Mouse (Mus musculus) limb, embryonic 11.5 days (tissue): Measurements from ENCODE around the gene Afap1. TPM values are rescaled to one million over a fixed set of nuclear protein-coding genes. Genes with fewer than 3 reads are reported as not detected.
A peak's percentile ranks its signal among the peaks of the same experiment; 100 is the strongest.

Source experiments
- ATAC-seq: fragments of 200-750 bp; cut with Nextera tagmentation; 2 replicates; pipeline ENCODE4 v1.8.0; 2017; ENCODE audit warnings: low read depth; ENCODE audit not compliant: insufficient number of reproducible peaks, low FRiP score, low TSS enrichment
- DNase-seq: peaks from one replicate; pipeline ENCODE4 v3.0.0-alpha.2; 2015; ENCODE audit warnings: low spot score
- H3K27ac ChIP-seq: fragments of 300-500 bp; sonication (generic); replicated peaks from 2 replicates; pipeline ENCODE4 v1.5.1; 2014; ENCODE audit warnings: low read depth, mild to moderate bottlenecking, low read length
- H3K27me3 ChIP-seq: fragments of 300-500 bp; sonication (generic); 2 replicates; pipeline ENCODE4 v1.6.1; 2014; ENCODE audit warnings: mild to moderate bottlenecking, low read length, mixed read lengths; ENCODE audit not compliant: control insufficient read depth, insufficient read depth
- H3K36me3 ChIP-seq: fragments of 300-500 bp; sonication (generic); 2 replicates; pipeline ENCODE4 v1.6.1; 2014; ENCODE audit warnings: mild to moderate bottlenecking, low read length, moderate library complexity, mixed read lengths; ENCODE audit not compliant: control insufficient read depth, insufficient read depth
- H3K4me1 ChIP-seq: fragments of 300-500 bp; sonication (generic); 2 replicates; pipeline ENCODE4 v1.6.1; 2014; ENCODE audit warnings: low read length, mixed read lengths; ENCODE audit not compliant: control insufficient read depth, insufficient read depth
- H3K4me2 ChIP-seq: fragments of 300-500 bp; sonication (generic); 2 replicates; pipeline ENCODE4 v1.6.1; 2014; ENCODE audit warnings: low read depth, mild to moderate bottlenecking, moderate library complexity; ENCODE audit not compliant: severe bottlenecking
- H3K4me3 ChIP-seq: fragments of 300-500 bp; sonication (generic); 2 replicates; pipeline ENCODE4 v1.5.1; 2014; ENCODE audit warnings: low read depth, low read length
- H3K9ac ChIP-seq: fragments of 300-500 bp; sonication (generic); 2 replicates; pipeline ENCODE4 v1.6.1; 2014; ENCODE audit warnings: mild to moderate bottlenecking, low read length
- H3K9me3 ChIP-seq: fragments of 300-500 bp; sonication (generic); 2 replicates; pipeline ENCODE4 v1.6.1; 2016; ENCODE audit warnings: low read length; ENCODE audit not compliant: control insufficient read depth
- WGBS: fragments of 180-500 bp; shearing (Covaris S2); extraction: QIAGEN DNeasy Blood & Tissue Kit; methylation state at CpG from one replicate; pipeline ENCODE4 v1.1.7; 2014; 5-methylcytosine and 5-hydroxymethylcytosine counted together
- polyA plus RNA-seq: library from polyadenylated mRNA; unstranded; fragments of >200 nt; fragmentation: Nextera tagmentation; extraction: Ambion mirVana; gene quantifications from 2 replicates; pipeline ENCODE4 v1.2.1, GENCODE M21; 2014

Afap1 gene
- polyA plus RNA-seq, 1 experiment from 2014 or later: 13.7 TPM

DNA sequence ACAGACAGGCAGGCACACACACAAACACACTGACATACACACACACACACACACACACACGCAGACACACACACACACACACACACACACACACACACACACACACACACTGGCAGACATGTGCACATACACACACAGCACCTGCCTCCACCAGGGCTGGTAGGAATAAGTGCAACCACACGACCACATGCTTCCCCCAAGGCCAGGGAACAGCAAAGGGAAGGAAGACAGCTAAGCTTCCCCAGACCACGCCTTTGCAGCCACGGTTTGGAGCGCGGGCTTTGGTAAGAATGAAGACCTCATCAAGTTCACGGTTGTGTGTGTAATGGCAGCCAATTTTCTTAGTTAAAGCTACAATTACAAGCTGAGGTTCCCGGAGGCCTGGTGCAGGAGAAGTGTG is 67.0 kb downstream of the Afap1 start:
- Histone ChIP-seq H3K27me3 (no peaks in the 10 kb centered on the region), H3K9me3 (no peaks in the 10 kb centered on the region), H3K4me1 (no peaks in the 10 kb centered on the region), H3K36me3 (no peaks in the 10 kb centered on the region; the same call in 1 of the 2 replicates), H3K9ac (no peak overlapping the region), H3K4me2 (no peak overlapping the region), H3K4me3 (no peak overlapping the region), H3K27ac (no peak overlapping the region)
- no peak for DNase-seq
- no peak for ATAC-seq
- 83% methylated on average over 8 of the region's 8 CpGs for WGBS

GRCm38 (mm10) chr5:35961271-35961670 is 68.2 kb downstream of the Afap1 start:
- ATAC-seq (no peak), DNase-seq (no peak)
- Histone ChIP-seq H3K27ac (no peak overlapping the region), H3K4me2 (no peak overlapping the region), H3K9me3 (no peaks in the 10 kb centered on the region), H3K4me1 (no peaks in the 10 kb centered on the region), H3K4me3 (no peak overlapping the region), H3K36me3 (no peaks in the 10 kb centered on the region; the same call in 1 of the 2 replicates), H3K9ac (no peak overlapping the region), H3K27me3 (no peaks in the 10 kb centered on the region)
- WGBS: 88% methylated on average over 8 of the region's 8 CpGs

- no peak overlapping the region for H3K27ac ChIP-seq
- no peaks in the 10 kb centered on the region for H3K9me3 ChIP-seq
- no peak for DNase-seq
- no peaks in the 10 kb centered on the region; the same call in 1 of the 2 replicates for H3K36me3 ChIP-seq
- H3K9ac ChIP-seq: no peak overlapping the region
- no peak for ATAC-seq
- no peak overlapping the region for H3K4me2 ChIP-seq
- no peaks in the 10 kb centered on the region for H3K27me3 ChIP-seq
- WGBS: 92% methylated on average over 9 of the region's 9 CpGs
- no peaks in the 10 kb centered on the region for H3K4me1 ChIP-seq
- H3K4me3 ChIP-seq: no peak overlapping the region
These were observed 70.5 kb downstream of the Afap1 start for GRCm38 (mm10) chr5:35963635-35964034.

- H3K4me2 ChIP-seq: no peak overlapping the region
- ATAC-seq (no peak), DNase-seq (no peak)
- H3K4me3 ChIP-seq: no peak overlapping the region
- H3K27me3 ChIP-seq: no peaks in the 10 kb centered on the region
- no peaks in the 10 kb centered on the region for H3K4me1 ChIP-seq
- H3K36me3 ChIP-seq: no peaks in the 10 kb centered on the region; the same call in 1 of the 2 replicates
- 45% methylated on average over 5 of the region's 5 CpGs for WGBS
- no peaks in the 10 kb centered on the region for H3K9me3 ChIP-seq
- no peak overlapping the region for H3K9ac ChIP-seq
- no peak overlapping the region for H3K27ac ChIP-seq
These were observed 71.9 kb downstream of the Afap1 start for GRCm38 (mm10) chr5:35965036-35965435.

DNA sequence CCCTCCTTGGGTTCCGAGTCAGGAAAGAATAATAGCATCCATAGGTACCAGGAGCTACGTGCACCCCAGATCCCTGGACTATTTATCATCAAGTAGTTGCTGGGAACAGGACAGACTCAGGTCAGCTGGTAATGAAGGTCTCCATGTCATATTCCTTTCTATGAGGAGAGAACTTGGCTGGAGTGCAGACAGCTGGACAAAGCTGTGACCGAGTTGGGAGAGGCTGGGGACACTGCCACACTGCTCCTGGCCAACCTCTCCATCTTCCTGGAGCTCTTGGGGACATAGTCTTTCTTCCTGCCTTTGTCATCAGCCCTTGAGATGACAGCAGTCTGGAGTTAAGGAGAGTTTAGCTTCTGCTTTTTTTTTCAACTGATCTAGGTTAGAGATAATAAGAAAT is 76.7 kb downstream of the Afap1 start:
- WGBS: 89% methylated on average over 3 of the region's 3 CpGs
- ATAC-seq: no peak
- no peak overlapping the region for H3K9ac ChIP-seq
- no peaks in the 10 kb centered on the region for H3K27me3 ChIP-seq
- no peak overlapping the region for H3K4me3 ChIP-seq
- no peaks in the 10 kb centered on the region; the same call in 1 of the 2 replicates for H3K36me3 ChIP-seq
- H3K4me1 ChIP-seq: no peaks in the 10 kb centered on the region
- no peak overlapping the region for H3K4me2 ChIP-seq
- no peak for DNase-seq
- H3K9me3 ChIP-seq: no peaks in the 10 kb centered on the region
- no peak overlapping the region for H3K27ac ChIP-seq

DNA sequence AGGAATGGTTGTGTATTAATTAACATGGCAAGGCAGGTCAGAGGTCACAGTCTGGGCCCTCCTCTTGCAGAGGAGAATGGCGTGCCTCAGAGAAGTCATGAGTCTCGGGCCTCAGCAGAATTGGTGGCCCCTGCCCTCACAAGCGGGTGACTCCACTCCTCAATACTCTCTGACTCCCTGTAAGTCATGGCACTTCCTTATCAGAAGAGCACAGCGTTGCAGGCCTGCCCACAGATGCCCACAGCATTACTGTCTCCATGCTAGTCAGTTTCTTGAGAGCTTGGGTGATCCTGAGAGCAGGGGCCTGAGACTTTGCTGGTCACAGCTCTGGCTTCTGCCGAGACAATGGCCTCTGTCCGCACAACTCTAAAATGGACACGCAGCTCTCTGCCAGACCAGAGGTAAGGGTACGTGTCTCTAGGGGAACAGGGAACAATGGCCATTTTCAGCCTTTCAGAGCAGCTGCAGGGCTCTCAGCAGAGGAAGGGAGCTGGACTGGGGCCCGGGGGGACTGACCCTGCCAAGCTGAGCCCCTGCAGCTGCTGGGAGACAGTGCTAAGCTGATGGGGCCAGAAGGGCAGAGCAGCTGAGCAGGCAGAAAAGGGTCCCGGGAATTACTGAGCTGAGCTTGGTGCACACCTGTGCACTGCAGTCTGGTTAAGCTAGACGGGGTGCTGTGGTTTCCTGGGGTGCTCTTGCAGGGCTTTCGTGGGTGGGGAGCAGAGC is 77.4 kb downstream of the Afap1 start:
- DNase-seq (no peak), ATAC-seq (no peak)
- WGBS: 75% methylated on average over 12 of the region's 12 CpGs

GRCm38 (mm10) chr5:35971841-35972578 is 78.9 kb downstream of the Afap1 start:
- Histone ChIP-seq H3K27ac (no peak overlapping the region), H3K9ac (no peak overlapping the region), H3K27me3 (no peaks in the 10 kb centered on the region), H3K36me3 (peaks cover 3% of the 10 kb centered on the region; the same call in 1 of the 2 replicates), H3K4me2 (no peak overlapping the region), H3K4me1 (no peaks in the 10 kb centered on the region), H3K9me3 (no peaks in the 10 kb centered on the region), H3K4me3 (no peak overlapping the region)
- WGBS: 66% methylated on average over 10 of the region's 10 CpGs
- ATAC-seq: no peak
- peak; percentile 83 for DNase-seq

More for the DNA sequence above, 77.4 kb downstream of the Afap1 start:
- H3K4me2 ChIP-seq: no peak overlapping the region
- H3K9ac ChIP-seq: no peak overlapping the region
- H3K36me3 ChIP-seq: no peaks in the 10 kb centered on the region; the same call in 1 of the 2 replicates
- no peaks in the 10 kb centered on the region for H3K9me3 ChIP-seq
- H3K27ac ChIP-seq: no peak overlapping the region
- no peaks in the 10 kb centered on the region for H3K27me3 ChIP-seq
- H3K4me1 ChIP-seq: no peaks in the 10 kb centered on the region
- H3K4me3 ChIP-seq: no peak overlapping the region

- ATAC-seq (no peak), DNase-seq (no peak)
- Histone ChIP-seq H3K36me3 (peaks cover 3% of the 10 kb centered on the region; the same call in 1 of the 2 replicates), H3K27me3 (no peaks in the 10 kb centered on the region), H3K9me3 (no peaks in the 10 kb centered on the region), H3K27ac (no peak overlapping the region), H3K4me1 (no peaks in the 10 kb centered on the region), H3K4me3 (no peak overlapping the region), H3K4me2 (no peak overlapping the region), H3K9ac (no peak overlapping the region)
- WGBS: 63% methylated on average over 7 of the region's 7 CpGs
These were observed 79.6 kb downstream of the Afap1 start for GRCm38 (mm10) chr5:35972739-35973138.
